Mouse (Mus musculus) embryonic facial prominence, embryonic 12.5 days (tissue): ENCODE data around the gene Mrpl28. TPM values are rescaled to one million over a fixed set of nuclear protein-coding genes. Genes with fewer than 3 reads are reported as not detected.
A peak's percentile ranks its signal among the peaks of the same experiment; 100 is the strongest.

Experiments
- ATAC-seq: fragments of 200-750 bp; cut with Nextera tagmentation; 2 replicates; pipeline ENCODE4 v1.8.0; 2017; ENCODE audit not compliant: insufficient number of reproducible peaks, insufficient read depth, low FRiP score, low TSS enrichment
- H3K27ac ChIP-seq: fragments of 300-500 bp; sonication (generic); 2 replicates; pipeline ENCODE4 v1.5.1; 2016; ENCODE audit warnings: mild to moderate bottlenecking
- H3K27me3 ChIP-seq: fragments of 300-500 bp; sonication (generic); 2 replicates; pipeline ENCODE4 v1.6.1; 2016; ENCODE audit warnings: mild to moderate bottlenecking, moderate library complexity
- H3K36me3 ChIP-seq: fragments of 300-500 bp; sonication (generic); 2 replicates; pipeline ENCODE4 v1.6.1; 2016; ENCODE audit warnings: mild to moderate bottlenecking
- H3K4me1 ChIP-seq: fragments of 300-500 bp; sonication (generic); 2 replicates; pipeline ENCODE4 v1.6.1; 2016
- H3K4me2 ChIP-seq: fragments of 300-500 bp; sonication (generic); replicated peaks from 2 replicates; pipeline ENCODE4 v1.6.1; 2016; ENCODE audit warnings: mild to moderate bottlenecking, moderate library complexity
- H3K4me3 ChIP-seq: fragments of 300-500 bp; sonication (generic); 2 replicates; pipeline ENCODE4 v1.5.1; 2016; ENCODE audit warnings: mild to moderate bottlenecking
- H3K9ac ChIP-seq: fragments of 300-500 bp; sonication (generic); 2 replicates; pipeline ENCODE4 v1.6.1; 2016; ENCODE audit warnings: mild to moderate bottlenecking, moderate library complexity
- H3K9me3 ChIP-seq: fragments of 300-500 bp; sonication (generic); 2 replicates; pipeline ENCODE4 v1.6.1; 2016; ENCODE audit warnings: mild to moderate bottlenecking, moderate library complexity
- WGBS: fragments of 180-500 bp; shearing (Covaris S2); methylation state at CpG from one replicate; pipeline ENCODE4 v1.1.7; 2016; 5-methylcytosine and 5-hydroxymethylcytosine counted together
- polyA plus RNA-seq: library from polyadenylated mRNA; unstranded; fragments of >200 nt; fragmentation: Nextera tagmentation; extraction: Ambion mirVana; gene quantifications from 2 replicates; pipeline ENCODE4 v1.2.1, GENCODE M21; 2016

The Mrpl28 gene
- polyA plus RNA-seq, 1 experiment from 2014 or later: 204 TPM

- no peak overlapping the region for H3K4me2 ChIP-seq
- ATAC-seq: no peak
- H3K4me3 ChIP-seq: no peak overlapping the region
- H3K9me3 ChIP-seq: no peaks in the 10 kb centered on the region
- peaks cover 78% of the 10 kb centered on the region for H3K27me3 ChIP-seq
- H3K4me1 ChIP-seq: peaks cover 6% of the 10 kb centered on the region; the same call in 1 of the 2 replicates
- no peak overlapping the region for H3K9ac ChIP-seq
- 86% methylated on average over 17 of the region's 17 CpGs for WGBS
- H3K27ac ChIP-seq: no peak overlapping the region
- H3K36me3 ChIP-seq: no peaks in the 10 kb centered on the region
Observed at GRCm38 (mm10) chr17:26116503-26117258, 6.6 kb upstream of the Mrpl28 start.

GRCm38 (mm10) chr17:26119766-26120710, 3.3 kb upstream of the Mrpl28 start:
- no peak overlapping the region for H3K4me2 ChIP-seq
- H3K4me3 ChIP-seq: no peak overlapping the region
- ATAC-seq: no peak
- H3K27ac ChIP-seq: no peak overlapping the region
- peaks cover 1% of the 10 kb centered on the region for H3K36me3 ChIP-seq
- 49% methylated on average over 33 of the region's 33 CpGs for WGBS
- H3K9me3 ChIP-seq: no peaks in the 10 kb centered on the region
- peaks cover 46% of the 10 kb centered on the region for H3K27me3 ChIP-seq
- no peak overlapping the region for H3K9ac ChIP-seq
- peaks cover 8% of the 10 kb centered on the region for H3K4me1 ChIP-seq

- WGBS: 44% methylated on average over 5 of the region's 5 CpGs
- ATAC-seq: no peak
Observed at GRCm38 (mm10) chr17:26122431-26123140, 714 bp upstream of the Mrpl28 start.

GRCm38 (mm10) chr17:26124560-26124959, 1.3 kb downstream of the Mrpl28 start:
- Histone ChIP-seq H3K36me3 (peaks cover 47% of the 10 kb centered on the region), H3K27ac (no peak overlapping the region), H3K4me3 (peak overlapping the region; percentile 97), H3K4me2 (peak overlapping the region; percentile 87), H3K9me3 (no peaks in the 10 kb centered on the region), H3K27me3 (peaks cover 2% of the 10 kb centered on the region; the same call in 1 of the 2 replicates), H3K4me1 (peaks cover 8% of the 10 kb centered on the region), H3K9ac (peak overlapping the region; percentile 87; the same call in 1 of the 2 replicates)
- no peak for ATAC-seq
- WGBS: 89% methylated on average over 7 of the region's 7 CpGs

More at GRCm38 (mm10) chr17:26122431-26123140, 714 bp upstream of the Mrpl28 start:
- Histone ChIP-seq H3K27me3 (peaks cover 21% of the 10 kb centered on the region), H3K27ac (no peak overlapping the region), H3K4me2 (no peak overlapping the region), H3K9me3 (no peaks in the 10 kb centered on the region), H3K36me3 (peaks cover 27% of the 10 kb centered on the region), H3K4me1 (peaks cover 8% of the 10 kb centered on the region), H3K9ac (no peak overlapping the region), H3K4me3 (no peak overlapping the region)

GRCm38 (mm10) chr17:26125226-26125625, 1.9 kb downstream of the Mrpl28 start:
- Histone ChIP-seq H3K27ac (no peak overlapping the region), H3K4me2 (no peak overlapping the region), H3K9me3 (no peaks in the 10 kb centered on the region), H3K36me3 (peaks cover 53% of the 10 kb centered on the region), H3K27me3 (no peaks in the 10 kb centered on the region), H3K4me1 (peaks cover 8% of the 10 kb centered on the region), H3K9ac (no peak overlapping the region), H3K4me3 (no peak overlapping the region)
- 92% methylated on average over 10 of the region's 10 CpGs for WGBS
- ATAC-seq: no peak

GRCm38 (mm10) chr17:26131062-26131732, 7.9 kb downstream of the Mrpl28 start:
- Histone ChIP-seq H3K4me1 (no peaks in the 10 kb centered on the region), H3K9ac (no peak overlapping the region), H3K36me3 (peaks cover 62% of the 10 kb centered on the region), H3K9me3 (no peaks in the 10 kb centered on the region), H3K4me2 (no peak overlapping the region), H3K27me3 (no peaks in the 10 kb centered on the region), H3K27ac (no peak overlapping the region), H3K4me3 (no peak overlapping the region)
- no peak for ATAC-seq
- 83% methylated on average over 18 of the region's 18 CpGs for WGBS

GRCm38 (mm10) chr17:26131856-26132853, 8.9 kb downstream of the Mrpl28 start:
- H3K9me3 ChIP-seq: no peaks in the 10 kb centered on the region
- H3K27me3 ChIP-seq: no peaks in the 10 kb centered on the region
- no peak overlapping the region for H3K9ac ChIP-seq
- H3K4me2 ChIP-seq: no peak overlapping the region
- H3K4me1 ChIP-seq: no peaks in the 10 kb centered on the region
- WGBS: 89% methylated on average over 18 of the region's 18 CpGs
- H3K36me3 ChIP-seq: peaks cover 52% of the 10 kb centered on the region
- H3K4me3 ChIP-seq: no peak overlapping the region
- H3K27ac ChIP-seq: no peak overlapping the region
- no peak for ATAC-seq

GRCm38 (mm10) chr17:26137106-26137750, 13.9 kb downstream of the Mrpl28 start:
- WGBS: 85% methylated on average over 11 of the region's 11 CpGs
- no peak for ATAC-seq
- no peak overlapping the region for H3K4me2 ChIP-seq
- H3K36me3 ChIP-seq: peaks cover 3% of the 10 kb centered on the region; the same call in 1 of the 2 replicates
- no peak overlapping the region for H3K27ac ChIP-seq
- no peaks in the 10 kb centered on the region for H3K9me3 ChIP-seq
- no peak overlapping the region for H3K4me3 ChIP-seq
- no peaks in the 10 kb centered on the region for H3K27me3 ChIP-seq
- H3K9ac ChIP-seq: no peak overlapping the region
- peaks cover 18% of the 10 kb centered on the region for H3K4me1 ChIP-seq

- peaks cover 5% of the 10 kb centered on the region for H3K36me3 ChIP-seq
- H3K4me1 ChIP-seq: peaks cover 18% of the 10 kb centered on the region
- peak overlapping the region; percentile 95; the same call in 1 of the 2 replicates for H3K27ac ChIP-seq
- peak overlapping the region; percentile 97; the same call in 1 of the 2 replicates for H3K9ac ChIP-seq
- H3K4me2 ChIP-seq: peak overlapping the region; percentile 71
- peak overlapping the region; percentile 77 for H3K4me3 ChIP-seq
- WGBS: 73% methylated on average over 2 of the region's 2 CpGs
- no peaks in the 10 kb centered on the region for H3K27me3 ChIP-seq
- no peaks in the 10 kb centered on the region for H3K9me3 ChIP-seq
- ATAC-seq: no peak
Observed at GRCm38 (mm10) chr17:26137751-26138130, 14.4 kb downstream of the Mrpl28 start.
